Mouse (Mus musculus) testis, adult 2 months (tissue): Measurements from ENCODE around the gene Mafg.

Experiments used
- CTCF ChIP-seq: fragments of 200-500 bp; IDR thresholded peaks from 2 replicates; pipeline ENCODE4 v1.5.1; 2012; ENCODE audit warnings: low read depth, mild to moderate bottlenecking, inconsistent platforms, low read length, moderate library complexity; ENCODE audit not compliant: control insufficient read depth, insufficient read depth, insufficient replicate concordance
- POLR2A ChIP-seq: fragments of 200-500 bp; IDR thresholded peaks from 2 replicates; pipeline ENCODE4 v1.6.1; 2012; ENCODE audit warnings: low read depth, mild to moderate bottlenecking, inconsistent platforms, low read length, moderate library complexity; ENCODE audit not compliant: control insufficient read depth

DNA sequence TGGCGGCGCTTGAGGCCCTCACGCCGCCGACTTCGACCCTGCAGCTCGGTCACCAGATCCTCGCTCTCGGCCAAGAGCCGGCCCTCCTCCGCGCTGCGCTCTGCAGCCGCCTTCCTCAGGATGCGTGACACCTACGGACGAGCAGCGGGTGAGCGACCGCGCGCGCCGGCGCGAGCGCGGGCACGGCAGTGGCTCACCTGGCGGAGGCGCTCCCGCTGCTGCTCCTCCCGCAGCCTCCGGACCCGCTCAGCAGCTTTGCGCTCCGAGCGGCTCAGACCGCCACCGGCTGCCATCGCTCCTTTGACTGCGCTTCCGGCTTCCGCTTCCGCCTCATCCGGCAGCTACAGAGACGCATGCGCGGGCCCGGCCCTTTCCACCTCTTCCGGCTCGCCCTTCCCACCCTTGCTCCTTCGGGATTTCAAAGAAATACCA lies 8.7 kb downstream of the Mafg start:
- peak; percentile 53; the same call in 1 of the 2 replicates for TF ChIP-seq POLR2A
- no peak for TF ChIP-seq CTCF
